Mouse (Mus musculus): ENCODE measurements around the gene Zfp609.
A peak's percentile ranks its signal among the peaks of the same experiment; 100 is the strongest.

Gene Zfp609

DNA sequence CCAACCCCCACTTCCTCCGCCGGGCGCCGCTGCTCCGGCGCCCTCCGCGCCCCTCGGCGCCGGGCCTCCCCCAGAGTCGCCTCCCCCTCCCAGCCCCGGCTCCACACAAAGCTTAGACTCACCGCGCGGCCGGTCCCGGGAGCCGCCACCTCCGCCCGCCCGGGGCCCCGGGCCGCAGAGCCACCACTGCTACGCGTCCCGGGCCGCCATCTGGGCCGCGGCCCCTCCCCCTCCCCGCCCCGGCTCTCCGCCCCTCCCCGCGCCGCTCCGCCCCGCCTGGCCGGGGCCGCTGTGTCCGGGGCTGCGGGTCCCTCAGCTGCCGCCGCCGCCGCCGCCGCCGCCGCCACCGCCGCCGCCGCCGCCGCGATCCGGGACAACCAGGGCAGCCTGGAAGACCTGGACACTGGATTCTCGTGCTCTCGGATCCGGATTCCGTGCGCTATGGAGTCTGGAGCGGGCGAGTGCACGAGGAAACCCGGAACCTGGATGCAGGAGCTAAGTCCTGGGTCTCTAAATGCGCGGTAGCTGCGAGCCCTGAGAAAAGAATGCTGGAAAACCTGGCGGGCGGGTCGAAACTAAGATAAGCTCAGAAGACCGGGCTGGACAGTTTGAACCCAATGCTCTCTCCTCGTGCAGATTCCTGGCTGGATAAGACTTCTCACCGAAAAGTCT is at the start of gene Zfp609:
Zfp609 (minus strand) TSS at position 221 of the 672 bp plus-strand sequence.
- peak; percentile 68 to 87 for DNase-seq (ENCODE audit: low read depth in 1 of 2, low spot score in 2 of 2)

DNA sequence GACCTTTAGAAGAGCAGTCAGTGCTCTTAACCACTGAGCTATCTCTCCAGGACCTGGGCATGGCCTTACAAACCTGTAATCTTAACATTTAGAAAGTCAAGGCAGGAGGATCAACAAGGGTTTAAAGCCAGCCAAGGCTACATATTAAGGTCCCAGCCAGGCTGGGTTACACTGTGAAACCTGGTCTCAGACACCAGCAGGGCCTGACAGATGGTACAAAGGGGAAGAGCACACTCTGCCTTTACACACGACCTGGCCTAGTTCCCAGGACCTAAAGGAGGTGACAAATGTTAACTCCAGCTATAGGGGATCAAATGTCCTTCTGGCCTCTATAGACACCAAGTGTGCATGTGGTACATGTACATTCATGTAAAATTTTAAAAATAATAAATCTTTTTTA is 32.3 kb upstream of the Zfp609 start:
- DNase-seq (ENCODE audit: low read depth in 1 of 2, low spot score in 2 of 2) = no peak

DNA sequence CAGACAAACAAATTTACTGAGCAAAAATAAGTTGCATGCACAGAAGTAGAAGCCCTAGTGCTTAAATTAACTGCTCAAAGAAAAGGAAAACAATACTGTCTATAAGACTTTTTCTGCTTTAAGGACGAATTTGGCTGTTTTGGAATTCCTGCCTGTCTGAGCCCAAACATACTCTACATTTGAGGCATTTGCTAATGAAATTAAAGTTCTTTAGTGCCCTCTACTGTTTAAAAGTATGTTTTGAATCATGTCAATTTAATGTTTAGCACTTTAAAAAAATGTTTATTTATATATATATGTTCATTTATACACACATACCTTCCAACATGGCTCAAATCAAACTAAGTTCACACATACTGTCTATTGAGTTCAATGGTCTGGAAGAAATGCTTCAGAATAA is 22.8 kb upstream of the Zfp609 start:
- DNase-seq (ENCODE audit: low read depth in 1 of 2, low spot score in 2 of 2) = no peak

DNA sequence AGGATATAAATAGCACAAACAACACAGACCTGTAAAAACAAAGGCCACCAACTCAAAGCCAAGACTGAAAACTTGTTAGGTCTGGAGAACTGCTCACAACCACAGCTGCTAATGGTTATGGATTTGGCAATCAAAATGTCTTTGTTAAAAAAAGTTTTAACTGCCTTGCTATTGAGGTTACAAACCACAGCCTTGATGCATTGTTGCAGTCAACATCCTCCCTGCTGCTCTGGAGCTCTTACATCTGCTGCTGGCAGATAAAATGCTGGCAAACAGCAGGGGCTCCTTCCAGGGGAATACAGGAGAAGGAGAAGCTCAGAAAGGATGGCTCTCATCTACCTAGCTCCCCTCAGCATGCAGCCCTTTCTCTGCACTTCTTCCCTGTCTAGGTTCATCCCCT is 20.8 kb upstream of the Zfp609 start:
- no peak for DNase-seq (ENCODE audit: low read depth in 1 of 2, low spot score in 2 of 2)

DNA sequence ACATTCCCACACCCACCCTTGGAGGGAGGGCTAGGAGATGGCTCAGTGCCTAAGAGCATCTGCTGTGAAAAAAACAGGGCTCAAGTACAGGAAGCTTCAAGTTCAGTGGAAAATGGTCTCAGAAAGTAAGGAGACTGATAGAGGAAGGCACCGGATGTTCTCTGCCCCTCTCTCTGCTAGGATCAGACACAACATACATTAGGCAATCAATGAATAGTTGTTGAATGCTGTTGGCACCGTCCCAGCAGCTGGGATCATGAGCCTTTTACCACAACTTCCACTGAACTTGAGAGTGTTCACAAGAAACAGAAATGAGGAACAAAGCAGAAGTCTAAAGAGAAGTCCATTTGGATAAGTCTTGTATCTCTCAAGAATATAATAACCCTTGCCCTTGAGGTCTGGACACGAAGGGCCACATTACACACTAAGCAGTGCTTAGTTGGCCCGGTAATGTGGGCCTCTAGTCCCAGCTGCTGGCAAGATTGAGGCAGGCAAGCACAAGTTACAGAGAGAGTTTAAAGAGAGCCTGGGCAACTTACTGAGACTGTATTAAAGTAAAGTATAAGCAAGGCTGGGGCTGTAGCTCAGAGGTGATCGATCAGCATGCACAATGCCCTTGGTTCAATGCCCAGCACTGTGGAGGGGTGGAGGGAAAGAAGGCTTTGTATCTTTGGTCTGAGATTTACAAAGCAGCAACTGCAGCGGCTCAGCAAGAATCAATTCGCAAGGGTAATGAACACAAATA is 17.2 kb upstream of the Zfp609 start:
- DNase-seq (ENCODE audit: low read depth in 1 of 2, low spot score in 2 of 2) = peak; percentile 53 to 58

DNA sequence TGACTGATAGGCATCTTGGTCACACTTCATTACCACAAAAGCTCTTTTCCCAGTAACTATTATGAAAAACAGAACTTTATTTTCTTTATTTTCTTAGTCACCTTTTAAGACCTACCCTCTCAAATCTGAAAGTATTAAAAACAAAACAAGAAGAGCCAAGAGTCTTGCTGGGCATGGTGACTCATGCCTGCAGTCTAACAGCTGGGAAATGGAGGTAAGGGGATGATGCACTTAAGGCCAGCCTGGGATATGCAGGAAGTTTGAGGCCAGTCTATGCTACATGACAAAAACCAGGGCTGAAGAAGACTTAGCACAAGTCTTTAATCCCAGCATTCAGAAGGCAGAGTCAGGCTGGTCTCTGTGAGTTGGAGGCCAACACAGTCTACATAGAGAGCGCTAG is 12.5 kb upstream of the Zfp609 start:
- DNase-seq (ENCODE audit: low read depth in 1 of 2, low spot score in 2 of 2) = no peak

DNA sequence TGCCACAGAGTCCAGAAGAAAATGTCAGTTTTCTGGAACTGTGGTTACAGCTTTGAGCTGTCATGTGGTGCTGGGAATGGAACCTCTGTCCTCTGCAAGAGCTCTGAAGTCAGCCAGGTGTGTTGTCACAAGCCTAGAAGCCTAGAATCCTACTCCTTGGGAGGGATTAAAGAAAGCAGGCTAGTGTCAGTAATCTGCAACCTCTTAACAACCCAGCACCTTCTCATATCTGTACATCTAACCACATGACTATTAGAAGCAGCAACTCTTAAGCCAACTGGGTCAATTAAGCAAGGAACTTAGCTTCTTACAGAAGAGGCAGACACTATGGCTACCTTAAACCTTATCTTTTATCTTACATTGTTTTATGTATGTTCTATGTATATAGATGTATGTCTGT is 9.6 kb upstream of the Zfp609 start:
- no peak for DNase-seq (ENCODE audit: low read depth in 1 of 2, low spot score in 2 of 2)

DNA sequence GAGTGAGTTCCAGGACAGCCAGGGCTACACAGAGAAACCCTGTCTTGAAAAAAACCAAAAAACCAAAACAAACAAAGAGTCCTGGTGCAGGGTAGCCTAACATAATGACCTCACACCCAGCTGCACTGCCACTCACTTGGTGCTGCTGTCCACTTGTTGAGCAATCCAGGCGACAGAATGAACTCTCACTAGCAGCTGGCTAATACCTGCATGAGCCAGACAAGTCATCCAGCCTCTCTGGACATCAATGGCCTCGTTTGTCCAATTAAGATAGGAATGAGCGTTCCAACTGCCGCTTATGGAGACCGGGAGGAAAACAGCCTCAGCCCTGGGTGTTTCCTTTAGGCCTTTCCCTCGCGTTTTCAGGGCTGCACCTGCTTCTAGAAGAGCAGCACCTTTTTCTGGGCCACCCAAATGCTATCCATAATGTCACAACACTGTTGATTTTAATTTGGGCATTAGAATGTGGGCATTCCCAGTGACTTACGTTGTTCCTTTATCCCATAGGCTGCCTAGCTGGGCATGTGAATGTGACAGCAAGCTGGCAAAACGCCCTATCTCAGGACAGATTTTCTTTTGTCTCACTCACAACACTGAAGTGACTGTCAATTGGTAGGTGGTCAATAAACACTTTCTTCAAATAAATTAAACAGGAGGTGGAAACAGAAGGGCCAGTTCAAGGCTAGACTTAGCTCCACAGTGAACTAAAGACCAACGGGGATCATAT is 7.4 kb upstream of the Zfp609 start:
- DNase-seq (ENCODE audit: low read depth in 1 of 2, low spot score in 2 of 2) = no peak

DNA sequence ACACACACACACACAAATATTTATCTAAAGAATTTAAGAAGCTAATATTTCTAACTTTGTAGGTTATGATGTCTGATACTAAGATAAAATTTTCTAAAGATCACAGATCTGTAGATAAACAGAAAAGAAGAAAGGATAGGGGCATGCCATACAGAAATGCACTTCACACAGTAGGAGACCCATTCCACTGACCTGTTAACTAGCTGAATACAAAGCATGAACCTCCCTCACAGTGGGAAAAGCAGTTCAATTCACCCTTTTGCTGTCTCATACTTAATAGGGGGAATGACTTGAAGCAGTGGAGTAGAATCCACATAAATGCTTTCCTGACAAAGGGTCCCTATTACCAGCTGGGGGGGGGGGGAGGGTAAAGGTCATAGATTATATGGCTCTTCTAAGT is 6.3 kb upstream of the Zfp609 start:
- no peak for DNase-seq (ENCODE audit: low read depth in 1 of 2, low spot score in 2 of 2)

DNA sequence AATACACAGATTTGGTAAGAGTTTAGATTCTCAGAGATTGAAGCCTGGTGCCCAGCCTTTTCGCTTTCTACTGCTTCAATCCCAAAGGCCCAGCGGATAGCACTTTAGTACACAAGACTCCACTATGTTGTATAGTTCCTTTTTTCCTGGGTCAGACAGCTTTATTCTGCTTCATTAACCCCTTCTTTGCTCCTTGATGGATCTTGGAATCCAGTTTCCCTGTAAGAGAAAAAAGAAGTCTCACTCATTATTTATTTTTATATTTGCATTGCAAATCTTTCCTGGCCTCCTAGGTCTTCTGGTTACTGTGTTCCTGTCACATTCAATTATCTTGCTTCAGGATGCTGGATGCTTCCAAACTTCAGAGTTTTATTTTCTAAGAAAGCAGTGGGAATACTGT is 5.9 kb upstream of the Zfp609 start:
- no peak for DNase-seq (ENCODE audit: low read depth in 1 of 2, low spot score in 2 of 2)

DNA sequence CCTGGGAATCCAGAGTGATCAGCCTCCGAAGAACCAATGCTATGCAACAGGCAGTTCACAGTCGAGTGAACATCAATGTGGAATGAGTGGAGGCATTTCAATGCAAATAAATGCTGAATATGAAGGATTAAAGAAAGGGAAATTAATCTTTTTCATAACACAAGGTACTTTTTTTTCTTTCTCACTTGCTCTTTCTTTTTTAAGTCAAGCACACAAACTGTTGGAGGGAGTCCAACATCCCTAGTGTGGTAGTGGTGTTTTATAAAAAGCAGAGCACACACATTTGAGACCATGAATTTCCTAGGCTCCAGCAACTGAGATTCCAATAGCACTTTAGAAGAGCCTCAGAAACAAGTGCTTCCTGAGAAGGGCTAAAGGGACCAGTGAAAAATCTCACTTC is 4.7 kb upstream of the Zfp609 start:
- DNase-seq (ENCODE audit: low read depth in 1 of 2, low spot score in 2 of 2) = no peak

DNA sequence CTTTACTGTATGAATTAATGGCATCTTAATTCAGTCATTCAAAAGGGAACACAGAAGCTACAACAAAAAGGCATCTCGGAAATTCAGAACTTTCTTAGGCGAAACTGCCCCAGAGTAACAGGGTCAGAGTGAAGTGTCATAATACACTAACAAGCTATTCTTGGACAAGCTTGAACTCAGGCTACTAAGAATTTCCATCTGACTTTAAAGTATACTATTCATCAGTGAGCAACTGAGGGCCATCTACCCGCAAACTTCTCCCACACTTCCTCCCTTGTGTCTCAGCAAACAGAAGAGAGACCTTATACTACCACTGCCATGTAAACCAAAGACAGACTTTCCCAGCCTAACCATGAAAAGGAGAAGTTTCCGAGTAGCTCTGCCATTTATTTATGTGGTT is 3.8 kb upstream of the Zfp609 start:
- DNase-seq (ENCODE audit: low read depth in 1 of 2, low spot score in 2 of 2) = no peak

DNA sequence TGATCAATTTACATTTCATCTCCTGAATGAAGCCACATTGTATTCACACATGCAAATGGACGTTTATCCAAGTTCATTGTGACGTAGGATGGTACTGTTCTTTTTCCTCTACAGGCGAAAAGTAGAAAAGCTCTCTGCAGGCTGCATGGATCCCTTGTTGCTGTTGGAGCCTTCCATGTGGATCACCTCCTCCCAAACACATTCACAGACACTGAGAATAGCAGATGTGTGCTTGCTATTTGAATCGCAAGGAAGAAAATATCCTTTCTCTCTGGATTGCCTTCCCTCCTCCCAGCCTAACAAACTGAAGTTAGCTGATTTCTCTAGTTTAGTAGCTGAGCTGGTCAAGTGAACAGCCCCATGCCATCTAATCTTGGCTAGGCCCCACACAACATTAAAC is 2.9 kb upstream of the Zfp609 start:
- no peak for DNase-seq (ENCODE audit: low read depth in 1 of 2, low spot score in 2 of 2)

DNA sequence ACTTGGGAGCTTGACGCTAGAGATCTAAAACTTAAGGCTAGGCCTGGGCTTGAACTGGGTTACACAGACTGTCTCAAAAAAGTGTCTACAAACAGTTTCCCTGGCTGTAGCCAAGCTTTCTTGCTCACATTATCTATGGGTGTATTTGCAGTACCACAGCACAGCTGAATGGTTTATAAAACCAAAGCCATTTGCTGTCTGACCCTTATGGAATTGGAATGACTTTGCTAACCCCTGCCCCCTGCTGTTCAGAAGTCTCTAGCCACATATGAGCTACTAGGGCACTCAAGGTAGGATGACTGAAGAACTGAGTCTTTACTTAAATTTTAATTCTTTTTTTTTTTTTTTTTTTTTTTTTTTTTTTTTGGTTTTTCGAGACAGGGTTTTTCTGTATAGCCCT is 2.0 kb upstream of the Zfp609 start:
- no peak for DNase-seq (ENCODE audit: low read depth in 1 of 2, low spot score in 2 of 2)

DNA sequence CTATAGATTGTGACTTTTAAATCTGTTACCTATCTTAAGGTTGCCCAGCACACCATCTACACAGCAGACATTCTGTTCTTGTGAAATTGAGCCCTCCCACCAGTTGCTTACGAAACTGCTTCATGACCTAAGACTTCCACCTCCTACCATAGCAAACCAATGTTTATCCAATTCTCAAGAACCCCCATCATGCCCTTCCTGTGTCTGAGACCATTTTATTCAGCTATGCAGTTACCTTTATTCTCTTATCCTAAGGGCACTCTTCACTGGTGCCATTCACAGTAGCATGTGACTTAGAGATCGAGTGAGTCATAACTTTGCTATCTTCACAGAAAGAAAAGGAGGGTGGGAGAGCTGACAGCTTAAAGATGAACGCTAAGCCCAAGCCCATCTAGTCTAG is 1.1 kb upstream of the Zfp609 start:
- DNase-seq (ENCODE audit: low read depth in 1 of 2, low spot score in 2 of 2) = no peak

DNA sequence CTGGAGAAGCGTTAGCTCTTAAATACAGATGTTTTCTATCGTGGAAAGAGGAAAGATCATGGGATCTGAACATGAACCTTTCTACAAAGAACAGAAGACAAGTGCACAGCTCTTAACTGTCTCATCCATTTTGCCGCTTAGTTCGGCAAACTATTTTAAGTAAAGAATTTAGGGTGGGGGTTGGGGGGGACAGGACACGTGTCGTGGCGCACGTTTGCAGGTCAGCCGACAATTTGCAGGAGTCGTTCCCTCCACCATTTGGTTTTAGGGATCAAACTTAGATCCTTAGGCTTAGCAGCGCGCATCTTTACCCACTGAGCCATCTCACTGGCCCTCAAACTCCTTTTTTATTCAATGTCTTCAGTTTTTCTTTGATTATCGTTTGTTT is 646 bp upstream of the Zfp609 start:
- no peak for DNase-seq (ENCODE audit: low read depth in 1 of 2, low spot score in 2 of 2)

DNA sequence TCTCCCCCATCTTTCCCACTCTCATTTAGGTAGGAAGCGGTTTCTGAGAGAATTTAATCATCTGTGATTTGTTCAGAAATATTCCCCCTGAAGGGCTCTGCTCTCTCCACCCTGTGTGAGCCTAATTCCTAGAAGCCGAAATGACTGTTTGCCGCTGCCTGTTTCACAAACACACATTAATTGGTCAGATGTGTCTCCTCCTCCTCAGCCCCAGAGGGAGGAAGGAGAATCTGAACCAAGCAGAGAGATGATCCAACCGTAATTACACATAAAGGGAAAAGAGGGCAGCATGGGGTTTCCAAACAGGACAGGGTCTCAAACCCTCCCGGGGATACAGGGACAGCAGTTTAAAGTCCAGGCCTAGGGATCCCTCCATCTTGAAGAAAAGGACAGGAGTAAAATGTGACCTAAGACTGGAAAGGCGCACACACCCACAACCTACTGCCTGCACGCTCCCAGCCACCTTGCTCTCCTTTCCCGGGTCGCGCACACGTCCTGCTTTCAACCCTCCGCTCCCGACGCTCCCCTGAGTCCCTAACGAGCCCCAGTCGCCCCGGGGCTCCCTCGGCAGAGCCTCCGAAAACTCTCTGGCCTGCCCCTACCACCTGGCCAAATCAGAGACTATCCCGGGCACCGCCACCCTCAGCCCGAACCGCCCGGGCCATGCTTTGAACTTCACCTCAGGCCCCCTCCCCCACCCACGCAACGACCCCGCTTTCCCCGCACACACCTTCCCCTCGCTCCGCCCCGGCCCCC is 598 bp downstream of the Zfp609 start:
- no peak for DNase-seq (ENCODE audit: low read depth in 1 of 2, low spot score in 2 of 2)

DNA sequence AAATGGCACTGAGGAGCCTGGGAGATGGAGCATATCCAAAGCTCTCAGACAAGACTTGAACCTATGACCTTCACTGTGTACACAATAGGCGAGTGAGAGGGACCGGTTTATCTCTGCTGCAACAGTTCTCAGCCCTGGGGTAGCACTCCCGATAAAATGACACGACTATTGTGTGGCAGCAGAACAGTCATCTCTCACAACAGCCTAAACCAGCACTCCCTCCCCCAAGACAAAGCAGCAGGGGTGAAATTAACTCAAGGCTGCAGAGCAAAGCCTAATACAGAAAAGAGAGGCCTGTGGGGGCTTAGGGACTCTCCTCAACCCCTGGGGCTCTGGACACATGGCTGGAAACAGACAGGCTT is 1.2 kb downstream of the Zfp609 start:
- DNase-seq (ENCODE audit: low read depth in 1 of 2, low spot score in 2 of 2) = no peak

DNA sequence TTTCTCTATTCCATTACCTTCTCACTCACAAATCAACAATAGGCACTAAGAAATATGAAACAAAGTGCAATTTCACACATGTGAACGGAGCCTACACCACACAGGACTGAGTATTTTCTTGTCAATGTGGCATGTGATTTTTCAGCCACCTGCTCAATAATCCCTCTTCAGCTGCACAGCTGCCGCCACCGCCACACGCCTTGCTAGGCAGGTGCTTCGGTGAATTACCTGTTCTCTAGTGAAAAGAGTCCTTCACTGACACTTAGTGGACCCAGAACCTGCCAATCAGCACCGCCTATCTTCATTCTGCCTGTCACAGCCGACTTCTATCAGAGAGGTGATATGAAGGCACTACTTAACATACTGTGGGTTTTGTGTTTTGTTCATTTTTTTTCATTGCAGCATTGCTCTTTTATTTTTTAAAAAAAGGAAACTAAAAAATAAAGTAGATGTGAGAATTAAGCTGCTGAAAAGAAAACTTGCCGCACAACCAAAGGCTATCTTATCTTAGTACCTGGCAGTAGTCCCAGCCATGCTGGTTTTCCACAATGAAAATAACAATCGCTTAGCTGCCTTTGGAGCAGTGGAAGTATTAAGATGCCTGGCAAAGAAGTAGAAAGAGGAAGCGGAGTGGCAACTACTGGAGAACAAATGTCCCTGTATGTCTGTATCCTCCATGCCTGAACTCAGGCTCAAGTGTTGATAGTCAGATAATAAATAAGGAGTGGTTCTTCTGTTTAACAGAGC is 3.5 kb downstream of the Zfp609 start:
- DNase-seq (ENCODE audit: low read depth in 1 of 2, low spot score in 2 of 2) = no peak

DNA sequence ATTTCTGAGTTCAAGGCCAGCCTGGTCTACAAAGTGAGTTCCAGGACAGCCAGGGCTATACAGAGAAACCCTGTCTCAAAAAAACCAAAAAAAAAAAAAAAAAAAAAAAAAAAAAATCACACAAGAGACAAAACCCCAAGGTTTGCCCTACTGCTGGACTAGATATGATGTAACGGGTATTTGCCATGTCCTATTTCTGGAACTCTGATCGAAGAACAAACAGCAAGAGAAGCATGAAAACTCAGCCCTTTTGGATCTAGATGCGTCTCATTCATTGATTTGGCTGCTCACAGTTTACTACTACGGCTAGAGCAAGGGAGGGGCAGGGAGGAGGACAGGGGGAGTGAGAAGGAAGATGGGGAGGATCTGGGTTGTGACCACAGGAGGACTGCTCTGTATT is 5.4 kb downstream of the Zfp609 start:
- no peak for DNase-seq (ENCODE audit: low read depth in 1 of 2, low spot score in 2 of 2)

DNA sequence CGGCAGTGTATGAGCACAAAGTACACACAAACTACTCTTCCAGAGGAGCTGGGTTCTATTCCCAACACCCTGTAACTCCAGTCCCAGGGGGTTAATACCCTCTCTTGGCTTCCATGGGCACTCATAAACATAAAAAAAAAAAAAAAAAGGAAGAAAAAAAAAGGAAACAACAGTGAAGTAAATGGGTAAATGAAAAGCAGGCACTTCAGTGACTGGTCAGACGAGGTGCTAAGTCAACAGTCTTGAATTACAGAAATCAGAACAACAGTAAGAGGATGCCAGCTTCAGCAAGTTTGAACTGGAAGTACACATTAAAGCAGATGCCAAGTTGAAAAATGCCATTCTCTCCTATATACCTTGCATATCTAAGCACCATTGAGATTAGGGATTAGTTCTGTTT is 7.1 kb downstream of the Zfp609 start:
- no peak for DNase-seq (ENCODE audit: low read depth in 1 of 2, low spot score in 2 of 2)

Measured in monocyte, adult 2 months (primary cell).